Mouse (Mus musculus): Measurements from ENCODE around the gene Slc16a6. TPM values are rescaled to one million over a fixed set of nuclear protein-coding genes. Genes with fewer than 3 reads are reported as not detected.
A peak's percentile ranks its signal among the peaks of the same experiment; 100 is the strongest.

Gene Slc16a6
- 5.4 and 5.9 TPM in 2 replicates for polyA plus RNA-seq (2014; fragmentation: Nextera tagmentation; extraction: Ambion mirVana)

GRCm38 (mm10) chr11:109473171-109474085 lies at the start of gene Slc16a6, which contains the start of gene Arsg:
Slc16a6 (minus strand) TSS chr11:109473598.
Arsg (plus strand) TSS chr11:109473374.
- Histone ChIP-seq H3K27ac (ENCODE audit: low read depth) (peak within 1 kb of the TSS; percentile 89), H3K9me3 (ENCODE audit: low read depth, low read length) (no peaks in the 10 kb centered on the region), H3K4me2 (peak within 1 kb of the TSS; percentile 92), H3K4me1 (ENCODE audit: insufficient read depth) (no peaks in the 10 kb centered on the region), H3K27me3 (ENCODE audit: insufficient read depth, low read length) (peaks cover 9% of the 10 kb centered on the region; the same call in 1 of the 2 replicates), H3K4me3 (ENCODE audit: low read depth, low read length) (peak within 1 kb of the TSS; percentile 69), H3K9ac (peak within 1 kb of the TSS; percentile 86), H3K36me3 (ENCODE audit: insufficient read depth) (no peaks in the 10 kb centered on the region)
- TF ChIP-seq CTCF (IDR thresholded peaks at IDR 0.05; ENCODE audit: low read depth) = no peak
- under 1% methylated on average over 101 of the region's 111 CpGs for whole genome bisulfite sequencing
- ATAC-seq (ENCODE audit: insufficient read depth) (peak; percentile 90), DNase-seq (peak; percentile 91)

GRCm38 (mm10) chr11:109520958-109521357 lies 47.6 kb upstream of the Slc16a6 start:
- Histone ChIP-seq H3K4me1 (ENCODE audit: insufficient read depth) (no peaks in the 10 kb centered on the region), H3K4me3 (ENCODE audit: low read depth, low read length) (no peak overlapping the region), H3K27me3 (ENCODE audit: insufficient read depth, low read length) (no peaks in the 10 kb centered on the region), H3K9me3 (ENCODE audit: low read depth, low read length) (no peaks in the 10 kb centered on the region), H3K36me3 (ENCODE audit: insufficient read depth) (no peaks in the 10 kb centered on the region), H3K4me2 (no peak overlapping the region), H3K9ac (no peak overlapping the region), H3K27ac (ENCODE audit: low read depth) (no peak overlapping the region)
- DNase-seq (no peak), ATAC-seq (ENCODE audit: insufficient read depth) (no peak)
- no peak for TF ChIP-seq CTCF (IDR thresholded peaks at IDR 0.05; ENCODE audit: low read depth)
- WGBS = 37% methylated on average over 7 of the region's 7 CpGs

GRCm38 (mm10) chr11:109517816-109518215 lies 44.4 kb upstream of the Slc16a6 start:
- H3K27ac ChIP-seq (ENCODE audit: low read depth) = no peak overlapping the region
- ATAC-seq (ENCODE audit: insufficient read depth) = no peak
- no peak overlapping the region for H3K4me3 ChIP-seq (ENCODE audit: low read depth, low read length)
- 84% methylated on average over 3 of the region's 3 CpGs for WGBS
- H3K4me1 ChIP-seq (ENCODE audit: insufficient read depth) = no peaks in the 10 kb centered on the region
- H3K4me2 ChIP-seq = no peak overlapping the region
- H3K27me3 ChIP-seq (ENCODE audit: insufficient read depth, low read length) = no peaks in the 10 kb centered on the region
- no peak for TF ChIP-seq CTCF (IDR thresholded peaks at IDR 0.05; ENCODE audit: low read depth)
- H3K9ac ChIP-seq = no peak overlapping the region
- H3K36me3 ChIP-seq (ENCODE audit: insufficient read depth) = no peaks in the 10 kb centered on the region
- DNase-seq = no peak
- no peaks in the 10 kb centered on the region for H3K9me3 ChIP-seq (ENCODE audit: low read depth, low read length)

GRCm38 (mm10) chr11:109517330-109517729 lies 43.9 kb upstream of the Slc16a6 start:
- Histone ChIP-seq H3K9ac (no peak overlapping the region), H3K9me3 (ENCODE audit: low read depth, low read length) (no peaks in the 10 kb centered on the region), H3K36me3 (ENCODE audit: insufficient read depth) (no peaks in the 10 kb centered on the region), H3K27me3 (ENCODE audit: insufficient read depth, low read length) (no peaks in the 10 kb centered on the region), H3K4me1 (ENCODE audit: insufficient read depth) (no peaks in the 10 kb centered on the region), H3K4me2 (no peak overlapping the region), H3K27ac (ENCODE audit: low read depth) (no peak overlapping the region), H3K4me3 (ENCODE audit: low read depth, low read length) (no peak overlapping the region)
- DNase-seq = no peak
- 87% methylated on average over 11 of the region's 11 CpGs for WGBS
- TF ChIP-seq CTCF (IDR thresholded peaks at IDR 0.05; ENCODE audit: low read depth) = no peak
- ATAC-seq (ENCODE audit: insufficient read depth) = no peak

- no peaks in the 10 kb centered on the region for H3K36me3 ChIP-seq (ENCODE audit: insufficient read depth)
- WGBS = 17% methylated on average over 3 of the region's 3 CpGs
- no peaks in the 10 kb centered on the region for H3K4me1 ChIP-seq (ENCODE audit: insufficient read depth)
- H3K27ac ChIP-seq (ENCODE audit: low read depth) = no peak overlapping the region
- ATAC-seq (ENCODE audit: insufficient read depth) = peak; percentile 62
- DNase-seq = peak; percentile 58
- no peak overlapping the region for H3K4me2 ChIP-seq
- TF ChIP-seq CTCF (IDR thresholded peaks at IDR 0.05; ENCODE audit: low read depth) = no peak
- H3K9ac ChIP-seq = no peak overlapping the region
- H3K4me3 ChIP-seq (ENCODE audit: low read depth, low read length) = no peak overlapping the region
- H3K9me3 ChIP-seq (ENCODE audit: low read depth, low read length) = no peaks in the 10 kb centered on the region
- H3K27me3 ChIP-seq (ENCODE audit: insufficient read depth, low read length) = no peaks in the 10 kb centered on the region
These were observed 40.7 kb upstream of the Slc16a6 start for GRCm38 (mm10) chr11:109514064-109514612.

- Histone ChIP-seq H3K4me1 (ENCODE audit: insufficient read depth) (no peaks in the 10 kb centered on the region), H3K9ac (no peak overlapping the region), H3K27me3 (ENCODE audit: insufficient read depth, low read length) (no peaks in the 10 kb centered on the region), H3K9me3 (ENCODE audit: low read depth, low read length) (no peaks in the 10 kb centered on the region), H3K36me3 (ENCODE audit: insufficient read depth) (no peaks in the 10 kb centered on the region), H3K27ac (ENCODE audit: low read depth) (no peak overlapping the region), H3K4me3 (ENCODE audit: low read depth, low read length) (no peak overlapping the region), H3K4me2 (no peak overlapping the region)
- no peak for TF ChIP-seq CTCF (IDR thresholded peaks at IDR 0.05; ENCODE audit: low read depth)
- 81% methylated on average over 16 of the region's 16 CpGs for WGBS
- DNase-seq (no peak), ATAC-seq (ENCODE audit: insufficient read depth) (no peak)
These were observed 39.7 kb upstream of the Slc16a6 start for GRCm38 (mm10) chr11:109512995-109513675.

- 43% methylated on average over 3 of the region's 3 CpGs for WGBS
- no peak for TF ChIP-seq CTCF (IDR thresholded peaks at IDR 0.05; ENCODE audit: low read depth)
- Histone ChIP-seq H3K9ac (no peak overlapping the region), H3K27me3 (ENCODE audit: insufficient read depth, low read length) (no peaks in the 10 kb centered on the region), H3K4me1 (ENCODE audit: insufficient read depth) (no peaks in the 10 kb centered on the region), H3K27ac (ENCODE audit: low read depth) (no peak overlapping the region), H3K4me3 (ENCODE audit: low read depth, low read length) (no peak overlapping the region), H3K9me3 (ENCODE audit: low read depth, low read length) (no peaks in the 10 kb centered on the region), H3K36me3 (ENCODE audit: insufficient read depth) (no peaks in the 10 kb centered on the region), H3K4me2 (no peak overlapping the region)
- ATAC-seq (ENCODE audit: insufficient read depth) (no peak), DNase-seq (no peak)
These were observed 33.7 kb upstream of the Slc16a6 start for GRCm38 (mm10) chr11:109507068-109507467.

Data from lung, embryonic 14.5 days (tissue).